Mouse (Mus musculus): Measurements from ENCODE around the gene Ppp1r37. TPM values are rescaled to one million over a fixed set of nuclear protein-coding genes. Genes with fewer than 3 reads are reported as not detected.
A peak's percentile ranks its signal among the peaks of the same experiment; 100 is the strongest.
"Not testable (repeated sequence)": the region's sequence is repeated elsewhere in the genome, so short reads cannot be mapped to it uniquely, and the experiment has no call there.

Gene Ppp1r37
- polyA plus RNA-seq, 1 experiment from 2014 or later, result 7.1 TPM

GRCm38 (mm10) chr7:19520032-19520431 lies 42.8 kb downstream of the Ppp1r37 start:
- peak overlapping the region; percentile 4; the same call in 1 of the 2 replicates for H3K4me3 ChIP-seq (ENCODE audit: low read depth, low read length)
- no peak for ATAC-seq (ENCODE audit: insufficient number of reproducible peaks, insufficient read depth, low FRiP score, low read depth)
- no peak overlapping the region for H3K27ac ChIP-seq (ENCODE audit: low read length)
- peak overlapping the region; percentile 25; the same call in 1 of the 2 replicates for H3K9ac ChIP-seq (replicated peaks; ENCODE audit: low read depth, low read length)
- H3K4me1 ChIP-seq (ENCODE audit: control insufficient read depth, insufficient read depth, low read length), result peaks cover 17% of the 10 kb centered on the region
- H3K4me2 ChIP-seq (replicated peaks; ENCODE audit: low read depth, low read length), result peak overlapping the region; percentile 40
- 4% methylated on average over 21 of the region's 23 CpGs for WGBS
- H3K9me3 ChIP-seq (ENCODE audit: control insufficient read depth, low read depth, low read length), result no peaks in the 10 kb centered on the region
- no peaks in the 10 kb centered on the region for H3K36me3 ChIP-seq (ENCODE audit: control insufficient read depth, insufficient read depth, low read length)
- H3K27me3 ChIP-seq (ENCODE audit: control insufficient read depth, insufficient read depth, low read length), result peaks cover 63% of the 10 kb centered on the region

GRCm38 (mm10) chr7:19517652-19518365 lies 45.1 kb downstream of the Ppp1r37 start, which contains the start of gene Nkpd1:
Gene Nkpd1, plus strand, starts transcription at chr7:19517838.
- no peak for ATAC-seq (ENCODE audit: insufficient number of reproducible peaks, insufficient read depth, low FRiP score, low read depth)
- Histone ChIP-seq H3K4me3 (ENCODE audit: low read depth, low read length) (no peak within 1 kb of the TSS), H3K36me3 (ENCODE audit: control insufficient read depth, insufficient read depth, low read length) (no peaks in the 10 kb centered on the region), H3K4me2 (replicated peaks; ENCODE audit: low read depth, low read length) (peak within 1 kb of the TSS; percentile 29; the same call in 1 of the 2 replicates), H3K27me3 (ENCODE audit: control insufficient read depth, insufficient read depth, low read length) (peaks cover 42% of the 10 kb centered on the region), H3K9me3 (ENCODE audit: control insufficient read depth, low read depth, low read length) (no peaks in the 10 kb centered on the region), H3K27ac (ENCODE audit: low read length) (no peak within 1 kb of the TSS), H3K4me1 (ENCODE audit: control insufficient read depth, insufficient read depth, low read length) (peaks cover under 1% of the 10 kb centered on the region), H3K9ac (replicated peaks; ENCODE audit: low read depth, low read length) (0 out of 2 replicates have a peak within 1 kb of the TSS, but pooled peaks have one; percentile 1)
- WGBS, result 8% methylated on average over 23 of the region's 29 CpGs

GRCm38 (mm10) chr7:19512353-19512752 lies 50.5 kb downstream of the Ppp1r37 start:
- Histone ChIP-seq H3K4me3 (ENCODE audit: low read depth, low read length) (no peak overlapping the region), H3K27ac (ENCODE audit: low read length) (no peak overlapping the region), H3K9ac (replicated peaks; ENCODE audit: low read depth, low read length) (no peak overlapping the region), H3K4me1 (ENCODE audit: control insufficient read depth, insufficient read depth, low read length) (peaks cover 2% of the 10 kb centered on the region; the same call in 1 of the 2 replicates), H3K36me3 (ENCODE audit: control insufficient read depth, insufficient read depth, low read length) (0 out of 2 replicates have a peak, but pooled peaks cover 2% of the 10 kb centered on the region), H3K9me3 (ENCODE audit: control insufficient read depth, low read depth, low read length) (no peaks in the 10 kb centered on the region), H3K27me3 (ENCODE audit: control insufficient read depth, insufficient read depth, low read length) (peaks cover 4% of the 10 kb centered on the region; the same call in 1 of the 2 replicates), H3K4me2 (replicated peaks; ENCODE audit: low read depth, low read length) (no peak overlapping the region)
- WGBS, result 80% methylated on average over 6 of the region's 6 CpGs
- ATAC-seq (ENCODE audit: insufficient number of reproducible peaks, insufficient read depth, low FRiP score, low read depth), result no peak

- 87% methylated on average over 6 of the region's 7 CpGs for WGBS
- H3K4me2 ChIP-seq (replicated peaks; ENCODE audit: low read depth, low read length); H3K9ac ChIP-seq (replicated peaks; ENCODE audit: low read depth, low read length); H3K36me3 ChIP-seq (ENCODE audit: control insufficient read depth, insufficient read depth, low read length); H3K4me3 ChIP-seq (ENCODE audit: low read depth, low read length); ATAC-seq (ENCODE audit: insufficient number of reproducible peaks, insufficient read depth, low FRiP score, low read depth); H3K4me1 ChIP-seq (ENCODE audit: control insufficient read depth, insufficient read depth, low read length); H3K27me3 ChIP-seq (ENCODE audit: control insufficient read depth, insufficient read depth, low read length); H3K27ac ChIP-seq (ENCODE audit: low read length); H3K9me3 ChIP-seq (ENCODE audit: control insufficient read depth, low read depth, low read length): not testable (repeated sequence)
Measured at GRCm38 (mm10) chr7:19511934-19512333, 50.9 kb downstream of the Ppp1r37 start.

GRCm38 (mm10) chr7:19509786-19510185 lies 53.1 kb downstream of the Ppp1r37 start:
- no peak overlapping the region for H3K27ac ChIP-seq (ENCODE audit: low read length)
- 0 out of 2 replicates have a peak, but pooled peaks cover 2% of the 10 kb centered on the region for H3K36me3 ChIP-seq (ENCODE audit: control insufficient read depth, insufficient read depth, low read length)
- no peak overlapping the region for H3K4me2 ChIP-seq (replicated peaks; ENCODE audit: low read depth, low read length)
- H3K4me3 ChIP-seq (ENCODE audit: low read depth, low read length), result peak overlapping the region; percentile 76; the same call in 1 of the 2 replicates
- H3K4me1 ChIP-seq (ENCODE audit: control insufficient read depth, insufficient read depth, low read length), result peaks cover 7% of the 10 kb centered on the region; the same call in 1 of the 2 replicates
- no peak for ATAC-seq (ENCODE audit: insufficient number of reproducible peaks, insufficient read depth, low FRiP score, low read depth)
- 96% methylated on average over 7 of the region's 7 CpGs for WGBS
- H3K9me3 ChIP-seq (ENCODE audit: control insufficient read depth, low read depth, low read length), result no peaks in the 10 kb centered on the region
- no peak overlapping the region for H3K9ac ChIP-seq (replicated peaks; ENCODE audit: low read depth, low read length)
- H3K27me3 ChIP-seq (ENCODE audit: control insufficient read depth, insufficient read depth, low read length), result no peaks in the 10 kb centered on the region

GRCm38 (mm10) chr7:19508924-19509568 lies 53.8 kb downstream of the Ppp1r37 start:
- Histone ChIP-seq H3K27ac (ENCODE audit: low read length) (peak overlapping the region; percentile 59; the same call in 1 of the 2 replicates), H3K36me3 (ENCODE audit: control insufficient read depth, insufficient read depth, low read length) (0 out of 2 replicates have a peak, but pooled peaks cover 2% of the 10 kb centered on the region), H3K4me2 (replicated peaks; ENCODE audit: low read depth, low read length) (peak overlapping the region; percentile 97), H3K27me3 (ENCODE audit: control insufficient read depth, insufficient read depth, low read length) (no peaks in the 10 kb centered on the region), H3K9me3 (ENCODE audit: control insufficient read depth, low read depth, low read length) (no peaks in the 10 kb centered on the region), H3K4me3 (ENCODE audit: low read depth, low read length) (peak overlapping the region; percentile 76), H3K4me1 (ENCODE audit: control insufficient read depth, insufficient read depth, low read length) (peaks cover 7% of the 10 kb centered on the region; the same call in 1 of the 2 replicates), H3K9ac (replicated peaks; ENCODE audit: low read depth, low read length) (peak overlapping the region; percentile 73)
- no peak for ATAC-seq (ENCODE audit: insufficient number of reproducible peaks, insufficient read depth, low FRiP score, low read depth)
- 9% methylated on average over 15 of the region's 15 CpGs for WGBS

- H3K27ac ChIP-seq (ENCODE audit: low read length), result peak within 1 kb of the TSS; percentile 59
- H3K4me3 ChIP-seq (ENCODE audit: low read depth, low read length), result peak within 1 kb of the TSS; percentile 76
- no peaks in the 10 kb centered on the region for H3K27me3 ChIP-seq (ENCODE audit: control insufficient read depth, insufficient read depth, low read length)
- under 1% methylated on average over 56 of the region's 56 CpGs for WGBS
- H3K4me1 ChIP-seq (ENCODE audit: control insufficient read depth, insufficient read depth, low read length), result peaks cover 7% of the 10 kb centered on the region; the same call in 1 of the 2 replicates
- H3K9ac ChIP-seq (replicated peaks; ENCODE audit: low read depth, low read length), result peak within 1 kb of the TSS; percentile 73
- H3K9me3 ChIP-seq (ENCODE audit: control insufficient read depth, low read depth, low read length), result no peaks in the 10 kb centered on the region
- peak within 1 kb of the TSS; percentile 97 for H3K4me2 ChIP-seq (replicated peaks; ENCODE audit: low read depth, low read length)
- 0 out of 2 replicates have a peak, but pooled peaks cover 2% of the 10 kb centered on the region for H3K36me3 ChIP-seq (ENCODE audit: control insufficient read depth, insufficient read depth, low read length)
- ATAC-seq (ENCODE audit: insufficient number of reproducible peaks, insufficient read depth, low FRiP score, low read depth), result peak; percentile 94
Measured at GRCm38 (mm10) chr7:19508150-19508923, 54.5 kb downstream of the Ppp1r37 start, which contains the start of the genes Bloc1s3 and Trappc6a. Gene Bloc1s3, minus strand, starts transcription at chr7:19508367. Gene Trappc6a, plus strand, starts transcription at chr7:19508395.

- Histone ChIP-seq H3K4me2 (replicated peaks; ENCODE audit: low read depth, low read length) (peak overlapping the region; percentile 97), H3K36me3 (ENCODE audit: control insufficient read depth, insufficient read depth, low read length) (0 out of 2 replicates have a peak, but pooled peaks cover 2% of the 10 kb centered on the region), H3K4me3 (ENCODE audit: low read depth, low read length) (peak overlapping the region; percentile 76), H3K9me3 (ENCODE audit: control insufficient read depth, low read depth, low read length) (no peaks in the 10 kb centered on the region), H3K9ac (replicated peaks; ENCODE audit: low read depth, low read length) (peak overlapping the region; percentile 73), H3K27me3 (ENCODE audit: control insufficient read depth, insufficient read depth, low read length) (no peaks in the 10 kb centered on the region), H3K4me1 (ENCODE audit: control insufficient read depth, insufficient read depth, low read length) (peaks cover 7% of the 10 kb centered on the region; the same call in 1 of the 2 replicates), H3K27ac (ENCODE audit: low read length) (peak overlapping the region; percentile 30; the same call in 1 of the 2 replicates)
- ATAC-seq (ENCODE audit: insufficient number of reproducible peaks, insufficient read depth, low FRiP score, low read depth), result no peak
- 6% methylated on average over 18 of the region's 18 CpGs for WGBS
Measured at GRCm38 (mm10) chr7:19507612-19507981, 55.3 kb downstream of the Ppp1r37 start.

All from stomach, embryonic 14.5 days (tissue).